Mouse (Mus musculus): ENCODE data around the gene Spem2. TPM values are rescaled to one million over a fixed set of nuclear protein-coding genes. Genes with fewer than 3 reads are reported as not detected.

The Spem2 gene
- total and polyA plus RNA-seq, 3 experiments = not detected

- Histone ChIP-seq H3K9me3 (replicated peaks; ENCODE audit: low read length) (peaks cover 22% of the 10 kb centered on the region), H3K79me2 (replicated peaks; ENCODE audit: control insufficient read depth, extremely low read depth, insufficient read depth, poor library complexity, severe bottlenecking) (no peaks in the 10 kb centered on the region), H3K36me3 (replicated peaks in 1 of 2; ENCODE audit: control insufficient read depth in 1 of 2, insufficient read depth in 1 of 2, low read length in 1 of 2) (no peaks in the 10 kb centered on the region), H3K27me3 (replicated peaks) (peaks cover 45% of the 10 kb centered on the region), H3K27ac (ENCODE audit: insufficient read depth, low read depth) (no peak within 1 kb of the TSS), H3K4me3 (replicated peaks in 1 of 3; ENCODE audit: low read depth in 2 of 3, low read length in 2 of 3, poor library complexity in 1 of 3) (peak within 1 kb of the TSS; percentile 49 to 64 (median 57)), H3K4me1 (ENCODE audit: control insufficient read depth in 1 of 2, insufficient read depth in 2 of 2) (peaks cover 12 to 57% of the 10 kb centered on the region in 2 experiments), H3K9ac (ENCODE audit: insufficient read depth, low read depth) (peak within 1 kb of the TSS; percentile 27; the same call in 1 of the 2 replicates), H3K4me2 (ENCODE audit: insufficient read depth, low read depth, poor library complexity, severe bottlenecking) (peak within 1 kb of the TSS; percentile 72)
- TF ChIP-seq E2F4 (IDR thresholded peaks at IDR 0.05; ENCODE audit: insufficient replicate concordance, low read depth, low read length) (no peak), POLR2AphosphoS2 (IDR thresholded peaks at IDR 0.05; ENCODE audit: low read depth, low read length) (no peak), SMC3 (IDR thresholded peaks at IDR 0.05; ENCODE audit: low read depth, low read length) (no peak), ZC3H11A (IDR thresholded peaks at IDR 0.05; ENCODE audit: low read depth, low read length) (no peak), TCF12 (IDR thresholded peaks at IDR 0.05; ENCODE audit: low read depth, low read length) (no peak), CHD2 (IDR thresholded peaks at IDR 0.05; ENCODE audit: low read length) (no peak)
- dilution Hi-C loops (cut with MboI; ENCODE audit: extremely low pct_ligation_motif_present, extremely low pct_unique_long_range_greater_than_20kb, low sequenced_read_pairs) (no loop called here), in situ Hi-C loops (cut with MboI; ENCODE audit: low pct_ligation_motif_present, low pct_unique_long_range_greater_than_20kb, low sequenced_read_pairs) (loop anchor here (5.0 kb wide), 1 partner anchor 76 kb away; the partner anchor contains the start of gene Tmem95)
- DNase-seq (ENCODE audit: extremely low read depth) = no peak
These were observed 16.8 kb downstream of the Spem2 start, which contains the start of gene Fgf11 for GRCm38 (mm10) chr11:69801379-69801977. TSS of gene Fgf11 (minus strand) at chr11:69801857.

GRCm38 (mm10) chr11:69800392-69801197 lies 17.7 kb downstream of the Spem2 start:
- Histone ChIP-seq H3K4me2 (ENCODE audit: insufficient read depth, low read depth, poor library complexity, severe bottlenecking) (no peak overlapping the region), H3K4me3 (replicated peaks in 1 of 3; ENCODE audit: low read depth in 2 of 3, low read length in 2 of 3, poor library complexity in 1 of 3) (peak overlapping the region; percentile 41 to 64 (median 49)), H3K79me2 (replicated peaks; ENCODE audit: control insufficient read depth, extremely low read depth, insufficient read depth, poor library complexity, severe bottlenecking) (no peaks in the 10 kb centered on the region), H3K36me3 (replicated peaks in 1 of 2; ENCODE audit: control insufficient read depth in 1 of 2, insufficient read depth in 1 of 2, low read length in 1 of 2) (no peaks in the 10 kb centered on the region), H3K27me3 (replicated peaks) (peaks cover 43% of the 10 kb centered on the region), H3K4me1 (ENCODE audit: control insufficient read depth in 1 of 2, insufficient read depth in 2 of 2) (peaks cover 12 to 64% of the 10 kb centered on the region in 2 experiments), H3K9me3 (replicated peaks; ENCODE audit: low read length) (peaks cover 19% of the 10 kb centered on the region), H3K9ac (ENCODE audit: insufficient read depth, low read depth) (no peak overlapping the region), H3K27ac (ENCODE audit: insufficient read depth, low read depth) (peak overlapping the region; percentile 8; the same call in 1 of the 2 replicates)
- dilution Hi-C loops (cut with MboI; ENCODE audit: extremely low pct_ligation_motif_present, extremely low pct_unique_long_range_greater_than_20kb, low sequenced_read_pairs) = no loop called here
- TF ChIP-seq POLR2A (IDR thresholded peaks at IDR 0.05; ENCODE audit: low read depth, low read length) = no peak; the same call in 1 of the 2 replicates
- peak; percentile 44 for TF ChIP-seq USF1 (IDR thresholded peaks at IDR 0.05; ENCODE audit: low read depth, low read length)
- no peak for TF ChIP-seq SMC3 (IDR thresholded peaks at IDR 0.05; ENCODE audit: low read depth, low read length)
- TF ChIP-seq BHLHE40 (IDR thresholded peaks at IDR 0.05; ENCODE audit: low read depth, low read length) = no peak
- no peak for TF ChIP-seq RAD21 (IDR thresholded peaks at IDR 0.05; ENCODE audit: low read depth, low read length)
- TF ChIP-seq KAT2A (IDR thresholded peaks at IDR 0.05; ENCODE audit: insufficient replicate concordance, low read length) = no peak
- TF ChIP-seq MAX (IDR thresholded peaks at IDR 0.05; ENCODE audit: low read length) = peak; percentile 20; the same call in 1 of the 2 replicates
- TF ChIP-seq TCF12 (IDR thresholded peaks at IDR 0.05; ENCODE audit: low read depth, low read length) = 0 out of 2 replicates have a peak, but pooled peaks have one; percentile 3
- no peak for TF ChIP-seq E2F4 (IDR thresholded peaks at IDR 0.05; ENCODE audit: insufficient replicate concordance, low read depth, low read length)
- peak; percentile 45 for DNase-seq (ENCODE audit: extremely low read depth)
- in situ Hi-C loops (cut with MboI; ENCODE audit: low pct_ligation_motif_present, low pct_unique_long_range_greater_than_20kb, low sequenced_read_pairs) = loop anchor here (5.0 kb wide), 1 partner anchor 77 kb away; the partner anchor contains the start of gene Tmem95

All from CH12.LX (cell line).